ENCODE assay signal across 17 mouse cellular contexts in genomic region chr11:98320381-98320780, GRCm38 (mm10). TPM values are rescaled to one million over a fixed set of nuclear protein-coding genes. Genes with fewer than 3 reads are reported as not detected.
DNase-seq lines count a peak whose midpoint lies in the region; ATAC-seq and TF ChIP-seq lines count a peak whose summit lies in the region.
"Had no signal": no experiment of that assay in that cellular context is flagged by ENCODE, and none has a peak within 500 bp of the region (broad histone marks: within the 10 kb centered on the region; RNA-seq: fewer than 3 reads in every experiment).

No protein-coding gene starts in this region.

- WGBS in forebrain, embryonic 14.5 days, result 6% methylated on average over 12 of the region's 12 CpGs
- 12% methylated on average over 12 of the region's 12 CpGs for WGBS in stomach, postnatal 0 days

- H3K9ac ChIP-seq in forebrain, embryonic 14.5 days (ENCODE audit: low read length), result peak overlapping the region; percentile 66
- no peak overlapping the region for H3K9ac ChIP-seq in stomach, postnatal 0 days (ENCODE audit: low read length)
- H3K9ac ChIP-seq: midbrain, embryonic 12.5 days had no signal

- no peaks in the 10 kb centered on the region for H3K9me3 ChIP-seq in forebrain, embryonic 14.5 days (replicated peaks; ENCODE audit: control insufficient read depth, low read length)
- no peaks in the 10 kb centered on the region for H3K9me3 ChIP-seq in stomach, postnatal 0 days (ENCODE audit: control insufficient read depth, low read length)
- H3K9me3 ChIP-seq: midbrain, embryonic 12.5 days had no signal

- peaks cover 86% of the 10 kb centered on the region for H3K27me3 ChIP-seq in forebrain, embryonic 14.5 days (replicated peaks; ENCODE audit: control insufficient read depth, insufficient read depth, low read length)
- peaks cover 37% of the 10 kb centered on the region for H3K27me3 ChIP-seq in stomach, postnatal 0 days (ENCODE audit: control insufficient read depth, insufficient read depth, low read length)

- 0 out of 2 replicates have a peak, but pooled peaks cover 2% of the 10 kb centered on the region for H3K36me3 ChIP-seq in forebrain, embryonic 14.5 days (ENCODE audit: control insufficient read depth, insufficient read depth, low read length)
- H3K36me3 ChIP-seq in stomach, postnatal 0 days (ENCODE audit: control insufficient read depth, insufficient read depth, low read length), result no peaks in the 10 kb centered on the region
- H3K36me3 ChIP-seq: midbrain, embryonic 12.5 days had no signal

- H3K27ac ChIP-seq in forebrain, embryonic 14.5 days (ENCODE audit: low read depth, low read length), result peak overlapping the region; percentile 95
- no peak overlapping the region for H3K27ac ChIP-seq in stomach, postnatal 0 days (replicated peaks)
- H3K27ac ChIP-seq: midbrain, embryonic 12.5 days had no signal

- no peak for TF ChIP-seq EP300 in stomach, postnatal 0 days (optimal IDR thresholded peaks at IDR 0.05)

- ATAC-seq in forebrain, embryonic 14.5 days, result peak; percentile 49; the same call in 1 of the 2 replicates
- ATAC-seq in megakaryocyte progenitor cell, adult 5-6 weeks (replicated peaks; ENCODE audit: poor library complexity), result no peak
- no peak for ATAC-seq in stomach, postnatal 0 days (ENCODE audit: low FRiP score, low TSS enrichment)
- ATAC-seq: lung, postnatal 0 days had no signal

- H3K4me3 ChIP-seq in forebrain, embryonic 14.5 days (ENCODE audit: low read depth, low read length), result peak overlapping the region; percentile 19
- H3K4me3 ChIP-seq in stomach, postnatal 0 days (ENCODE audit: low read depth, low read length), result no peak overlapping the region
- H3K4me3 ChIP-seq: midbrain, embryonic 12.5 days had no signal

- no peak for TF ChIP-seq CTCF in stomach, postnatal 0 days (IDR thresholded peaks at IDR 0.05; ENCODE audit: low read depth)

- DNase-seq in layer of hippocampus, postnatal 10 days (ENCODE audit: low spot score in 2 of 2), result peak; percentile 54 to 69
- DNase-seq in layer of hippocampus, adult 9-10 months (ENCODE audit: low spot score), result no peak
- peak; percentile 68 for DNase-seq in brain, adult 2 months (ENCODE audit: low read depth, low spot score)
- DNase-seq in cerebellum, adult 9-11 months, result peak; percentile 77
- DNase-seq in forebrain, embryonic 14.5 days (ENCODE audit: low spot score), result peak; percentile 70
- DNase-seq in kidney, postnatal 36 days, result no peak
- DNase-seq in stomach, postnatal 0 days (ENCODE audit: low spot score), result no peak
- DNase-seq: adrenal gland, postnatal 14 days; kidney, adult 2 months; layer of hippocampus, adult 9-11 months had no signal

- H3K4me2 ChIP-seq in forebrain, embryonic 14.5 days (ENCODE audit: low read length), result peak overlapping the region; percentile 53
- no peak overlapping the region for H3K4me2 ChIP-seq in stomach, postnatal 0 days (replicated peaks; ENCODE audit: low read depth)
- H3K4me2 ChIP-seq: midbrain, embryonic 12.5 days had no signal

- H3K4me1 ChIP-seq in forebrain, embryonic 14.5 days (ENCODE audit: control insufficient read depth, insufficient read depth, low read length), result peaks cover 32% of the 10 kb centered on the region
- H3K4me1 ChIP-seq in stomach, postnatal 0 days (replicated peaks; ENCODE audit: control insufficient read depth, insufficient read depth), result no peaks in the 10 kb centered on the region

RNA-seq across cellular contexts. Expression of gene Neurod2, which starts 9.1 kb away (rescaled TPM):
- total RNA-seq in layer of hippocampus, postnatal 10 days (2021), result 100 to 1,000 TPM; 114 to 118 TPM
- 64.1 and 90.9 TPM in 2 replicates for polyA plus RNA-seq in forebrain, embryonic 14.5 days (2014; fragmentation: Nextera tagmentation; extraction: Ambion mirVana)
- total RNA-seq in megakaryocyte progenitor cell, adult 5-6 weeks (2015), result not detected in 2 replicates
- not detected in 2 replicates for total RNA-seq in megakaryocyte progenitor cell, adult 5-6 weeks (2017)
- 0.02 and 0.08 TPM in 2 replicates for polyA plus RNA-seq in stomach, postnatal 0 days (2015; fragmentation: Nextera tagmentation; extraction: Ambion mirVana)
- total RNA-seq: adrenal gland, postnatal 14 days; common myeloid progenitor, adult 5-6 weeks; granulocyte monocyte progenitor cell, adult 5-6 weeks; liver, adult 2 months had no signal
- polyA plus RNA-seq: heart, postnatal 0 days; kidney, adult 2 months; liver, adult 2 months; lung, postnatal 0 days had no signal

RNA-seq across cellular contexts. Expression of gene Ppp1r1b, which starts 27.8 kb away (rescaled TPM):
- total RNA-seq in layer of hippocampus, postnatal 10 days (2021), result 10 to 100 TPM; 17.5 to 24.1 TPM
- polyA plus RNA-seq in forebrain, embryonic 14.5 days (2014; fragmentation: Nextera tagmentation; extraction: Ambion mirVana), result 33.1 and 42.2 TPM in 2 replicates
- total RNA-seq in megakaryocyte progenitor cell, adult 5-6 weeks (2015), result not detected in 2 replicates
- not detected in 2 replicates for total RNA-seq in megakaryocyte progenitor cell, adult 5-6 weeks (2017)
- polyA plus RNA-seq in stomach, postnatal 0 days (2015; fragmentation: Nextera tagmentation; extraction: Ambion mirVana), result 6.9 and 7.0 TPM in 2 replicates
- total RNA-seq: common myeloid progenitor, adult 5-6 weeks; granulocyte monocyte progenitor cell, adult 5-6 weeks had no signal

RNA-seq across cellular contexts. Expression of gene Stard3, which starts 37.8 kb away (rescaled TPM):
- total RNA-seq in layer of hippocampus, postnatal 10 days (2021), result 10 to 100 TPM; 19.2 to 19.5 TPM
- polyA plus RNA-seq in forebrain, embryonic 14.5 days (2014; fragmentation: Nextera tagmentation; extraction: Ambion mirVana), result 43.8 and 46.6 TPM in 2 replicates
- total RNA-seq in megakaryocyte progenitor cell, adult 5-6 weeks (2015), result 11.1 and 12.0 TPM in 2 replicates
- 17.8 and 23.1 TPM in 2 replicates for total RNA-seq in megakaryocyte progenitor cell, adult 5-6 weeks (2017)
- 24.9 TPM in 2 replicates for polyA plus RNA-seq in stomach, postnatal 0 days (2015; fragmentation: Nextera tagmentation; extraction: Ambion mirVana)

Comparison
In these comparisons a context has a peak if more than half of its experiments do, and no peak if none do; other contexts are left out.
1. DNase-seq: peak in layer of hippocampus, postnatal 10 days (2 of 2), brain, adult 2 months (single experiment), cerebellum, adult 9-11 months (single experiment) and forebrain, embryonic 14.5 days (single experiment); none in layer of hippocampus, adult 9-10 months (single experiment), kidney, postnatal 36 days (0 of 2) and stomach, postnatal 0 days (single experiment).
2. RNA of gene Neurod2, which starts 9.1 kb away (total RNA-seq): 114 to 118 TPM in layer of hippocampus, postnatal 10 days; not detected in megakaryocyte progenitor cell, adult 5-6 weeks; every median in the first group is over 100 times any median in the second.
3. RNA of gene Ppp1r1b, which starts 27.8 kb away (total RNA-seq): 17.5 to 24.1 TPM in layer of hippocampus, postnatal 10 days; not detected in megakaryocyte progenitor cell, adult 5-6 weeks; every median in the first group is over 10 times any median in the second.